Mouse (Mus musculus) intestine, embryonic 15.5 days (tissue): ENCODE data around the gene Cxcl9. TPM values are rescaled to one million over a fixed set of nuclear protein-coding genes. Genes with fewer than 3 reads are reported as not detected.

Source experiments
- polyA plus RNA-seq: library from polyadenylated mRNA; unstranded; fragments of >200 nt; fragmentation: Nextera tagmentation; extraction: Ambion mirVana; gene quantifications from 2 replicates; pipeline ENCODE4 v1.2.1, GENCODE M21; 2015

The Cxcl9 gene
- polyA plus RNA-seq, 1 experiment from 2014 or later, result not detected

Other genes starting within 250 kb of the Cxcl9 start
- gene G3bp2, start 244.4 kb downstream of the Cxcl9 start, polyA plus RNA-seq, result 162 and 195 TPM in 2 replicates
- gene Uso1, start 190.1 kb downstream of the Cxcl9 start, polyA plus RNA-seq, result 42.4 and 45.9 TPM in 2 replicates
- not detected in 2 replicates for gene U90926, start 112.7 kb downstream of the Cxcl9 start, polyA plus RNA-seq
- 0.39 and 0.59 TPM in 2 replicates for gene Ppef2, start 71.8 kb downstream of the Cxcl9 start, polyA plus RNA-seq
- 24.2 and 26.8 TPM in 2 replicates for gene Naaa, start 49.9 kb downstream of the Cxcl9 start, polyA plus RNA-seq
- 37.3 and 40.1 TPM in 2 replicates for gene Sdad1, start 17.6 kb downstream of the Cxcl9 start, polyA plus RNA-seq
- gene Art3, start 3.7 kb upstream of the Cxcl9 start, polyA plus RNA-seq, result 3.7 and 4.0 TPM in 2 replicates
- gene Cxcl10, start 20.8 kb upstream of the Cxcl9 start, polyA plus RNA-seq, result 1.9 and 2.4 TPM in 2 replicates
- 51.1 and 55.5 TPM in 2 replicates for gene Nup54, start 107.1 kb upstream of the Cxcl9 start, polyA plus RNA-seq
- gene Scarb2, start 178.8 kb upstream of the Cxcl9 start, polyA plus RNA-seq, result 12.4 and 13.1 TPM in 2 replicates
- gene Fam47e, start 227.0 kb upstream of the Cxcl9 start, polyA plus RNA-seq, result 0.23 TPM in 1 of 2 replicates, not detected in the other